Mouse (Mus musculus) heart, postnatal 0 days (tissue): ENCODE results near the gene Snrnp48. TPM values are rescaled to one million over a fixed set of nuclear protein-coding genes. Genes with fewer than 3 reads are reported as not detected.

ENCODE experiments used
- ATAC-seq: fragments of 200-750 bp; cut with Nextera tagmentation; 2 replicates; pipeline ENCODE4 v1.8.0; 2017; ENCODE audit warnings: low read depth, moderate number of reproducible peaks, moderate library complexity; ENCODE audit not compliant: insufficient read depth
- DNase-seq: peaks from one replicate; pipeline ENCODE4 v3.0.0-alpha.2; 2016; ENCODE audit warnings: low spot score
- H3K27ac ChIP-seq: fragments of 300-500 bp; sonication (generic); 2 replicates; pipeline ENCODE4 v1.5.1; 2014; ENCODE audit warnings: low read depth, mild to moderate bottlenecking
- H3K27me3 ChIP-seq: fragments of 300-500 bp; sonication (generic); 2 replicates; pipeline ENCODE4 v1.6.1; 2014; ENCODE audit warnings: low read length, mixed read lengths; ENCODE audit not compliant: control insufficient read depth, insufficient read depth
- H3K36me3 ChIP-seq: fragments of 300-500 bp; sonication (generic); replicated peaks from 2 replicates; pipeline ENCODE4 v1.6.1; 2014; ENCODE audit warnings: low read length, mixed read lengths; ENCODE audit not compliant: control insufficient read depth, insufficient read depth
- H3K4me1 ChIP-seq: fragments of 300-500 bp; sonication (generic); 2 replicates; pipeline ENCODE4 v1.6.1; 2014; ENCODE audit warnings: antibody characterized with exemption; ENCODE audit not compliant: control insufficient read depth, insufficient read depth
- H3K4me2 ChIP-seq: fragments of 300-500 bp; sonication (generic); 2 replicates; pipeline ENCODE4 v1.6.1; 2014; ENCODE audit warnings: low read depth, mild to moderate bottlenecking, low read length, moderate library complexity
- H3K4me3 ChIP-seq: fragments of 300-500 bp; sonication (generic); 2 replicates; pipeline ENCODE4 v1.5.1; 2014; ENCODE audit warnings: low read depth, low read length
- H3K9ac ChIP-seq: fragments of 300-500 bp; sonication (generic); replicated peaks from 2 replicates; pipeline ENCODE4 v1.6.1; 2014; ENCODE audit warnings: low read depth, low read length, mixed read lengths
- H3K9me3 ChIP-seq: fragments of 300-500 bp; sonication (generic); replicated peaks from 2 replicates; pipeline ENCODE4 v1.6.1; 2016; ENCODE audit warnings: low read length; ENCODE audit not compliant: control insufficient read depth
- CTCF ChIP-seq: IDR thresholded peaks from 2 replicates; pipeline ENCODE4 v1.5.1; 2016; ENCODE audit warnings: antibody characterized with exemption, control low read depth, low read depth
- EP300 ChIP-seq: IDR thresholded peaks from 2 replicates; pipeline ENCODE4 v1.6.1; 2016; ENCODE audit warnings: antibody characterized with exemption, low read depth
- WGBS: fragments of 180-500 bp; shearing (Covaris S2); extraction: QIAGEN DNeasy Blood & Tissue Kit; methylation state at CpG from one replicate; pipeline ENCODE4 v1.1.7; 2014; 5-methylcytosine and 5-hydroxymethylcytosine counted together
- polyA plus RNA-seq: library from polyadenylated mRNA; unstranded; fragments of >200 nt; fragmentation: Nextera tagmentation; extraction: Ambion mirVana; gene quantifications from 2 replicates; pipeline ENCODE4 v1.2.1, GENCODE M21; 2015
- total RNA-seq: library from RNA; depleted of rRNA; stranded (reverse); fragments of >200 nt; gene quantifications from 2 replicates; pipeline ENCODE4 v1.2.3, GENCODE M21; 2014; ENCODE audit warnings: low replicate concordance; rRNA removed

The Snrnp48 gene
- total RNA-seq (8.3 and 8.9 TPM in 2 replicates), polyA plus RNA-seq (15.0 and 18.9 TPM in 2 replicates)

DNA sequence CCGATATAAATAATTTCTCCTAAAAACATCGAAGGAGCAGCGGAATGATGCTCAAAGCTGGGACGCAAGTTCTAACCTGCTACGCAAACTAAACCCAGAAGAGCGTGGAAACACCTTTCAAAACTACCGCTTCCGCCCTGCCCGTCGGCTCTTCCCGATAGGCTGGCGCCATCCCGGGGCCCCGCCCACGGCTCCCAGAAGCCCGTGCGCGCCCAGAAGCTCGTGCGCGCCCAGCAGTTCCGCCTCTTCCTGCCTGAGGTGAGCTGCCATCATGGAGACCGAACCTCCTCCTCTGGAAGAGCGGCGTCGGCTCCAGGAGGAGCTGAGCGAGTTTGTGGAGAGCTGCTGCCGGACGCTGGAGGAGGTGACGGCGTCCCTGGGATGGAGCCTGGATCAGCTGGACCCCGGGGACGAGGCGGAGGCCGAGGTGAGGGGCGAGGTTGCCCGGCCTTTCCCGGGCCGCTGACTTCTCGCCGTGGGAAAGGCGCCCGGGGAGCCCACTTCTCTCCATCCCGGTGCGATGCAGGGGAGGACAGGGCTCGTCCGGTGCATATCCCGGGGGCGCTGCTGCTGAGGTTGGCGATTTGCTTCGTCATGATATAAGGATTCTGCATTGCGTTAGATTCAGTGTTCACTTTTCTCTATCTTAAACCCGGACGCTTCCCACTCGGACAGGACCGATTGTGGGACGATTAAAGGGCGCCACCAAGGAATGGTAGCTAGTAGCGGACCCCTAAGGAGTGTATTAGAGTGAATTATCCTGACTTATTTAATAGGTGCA, at the start of gene Snrnp48:
Gene Snrnp48, plus strand, starts transcription at position 237 of the 781 bp plus-strand sequence.
- no peak for TF ChIP-seq EP300
- no peak for TF ChIP-seq CTCF
- peak; percentile 94 for DNase-seq
- peak; percentile 98 for ATAC-seq
- peaks cover 16% of the 10 kb centered on the region for H3K4me1 ChIP-seq
- no peaks in the 10 kb centered on the region for H3K27me3 ChIP-seq
- peak within 1 kb of the TSS; percentile 77 for H3K4me2 ChIP-seq
- WGBS: under 1% methylated on average over 59 of the region's 59 CpGs
- peak within 1 kb of the TSS; percentile 69 for H3K4me3 ChIP-seq
- peak within 1 kb of the TSS; percentile 68 for H3K27ac ChIP-seq
- peaks cover 4% of the 10 kb centered on the region; the same call in 1 of the 2 replicates for H3K36me3 ChIP-seq
- no peaks in the 10 kb centered on the region for H3K9me3 ChIP-seq
- peak within 1 kb of the TSS; percentile 70 for H3K9ac ChIP-seq

DNA sequence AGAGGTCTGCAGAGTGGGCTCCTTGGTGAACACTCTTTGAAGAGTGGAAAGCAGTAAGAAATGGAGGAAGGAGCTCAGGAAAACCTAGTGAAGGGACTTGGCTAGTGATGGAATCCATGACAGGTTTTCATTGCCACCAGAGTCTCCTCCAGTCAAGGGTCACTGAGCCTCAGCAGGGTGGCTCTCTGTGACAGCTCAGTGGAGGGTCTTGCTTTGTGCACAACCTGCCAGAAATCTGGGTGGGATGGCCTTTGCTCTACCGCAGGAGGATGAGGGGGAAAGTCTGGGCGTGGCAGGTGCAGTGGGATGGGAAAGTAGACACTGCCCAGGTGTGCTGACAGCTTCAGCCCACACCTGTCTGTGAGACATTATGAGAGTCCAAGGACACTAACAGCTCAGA, 49.2 kb upstream of the Snrnp48 start:
- Histone ChIP-seq H3K9me3 (no peaks in the 10 kb centered on the region), H3K4me2 (peak overlapping the region; percentile 73), H3K9ac (no peak overlapping the region), H3K4me1 (peaks cover 24% of the 10 kb centered on the region), H3K36me3 (no peaks in the 10 kb centered on the region), H3K4me3 (no peak overlapping the region), H3K27ac (0 out of 2 replicates have a peak overlapping the region, but pooled peaks have one; percentile 38), H3K27me3 (no peaks in the 10 kb centered on the region)
- TF ChIP-seq EP300 (no peak), CTCF (no peak)
- DNase-seq (no peak), ATAC-seq (no peak)
- WGBS: 26% methylated on average over 2 of the region's 2 CpGs

DNA sequence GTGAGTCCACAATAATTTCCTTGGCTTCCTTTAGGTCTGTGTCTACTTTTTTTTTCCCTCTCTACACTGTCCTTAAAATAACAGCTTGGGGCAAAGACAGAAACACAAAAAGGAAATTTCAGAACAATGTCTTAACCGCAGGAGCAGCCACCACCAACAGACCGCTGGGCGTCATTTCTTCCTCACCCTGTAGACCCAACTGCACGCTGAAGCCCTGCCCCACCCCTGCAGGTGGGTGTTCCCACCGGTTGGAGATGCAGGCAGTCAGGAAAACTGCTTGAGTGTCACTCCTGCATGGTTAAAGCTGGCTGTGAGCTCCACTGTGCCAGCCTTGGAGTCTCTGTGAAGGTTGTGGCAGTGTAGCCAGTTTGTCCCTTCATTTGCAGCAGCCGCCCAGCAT, 47.1 kb upstream of the Snrnp48 start:
- Histone ChIP-seq H3K4me2 (no peak overlapping the region), H3K36me3 (no peaks in the 10 kb centered on the region), H3K9ac (peak overlapping the region; percentile 26; the same call in 1 of the 2 replicates), H3K4me1 (peaks cover 28% of the 10 kb centered on the region), H3K27ac (peak overlapping the region; percentile 48; the same call in 1 of the 2 replicates), H3K9me3 (no peaks in the 10 kb centered on the region), H3K27me3 (no peaks in the 10 kb centered on the region), H3K4me3 (no peak overlapping the region)
- ATAC-seq (no peak), DNase-seq (no peak)
- TF ChIP-seq CTCF (no peak), EP300 (no peak)
- 25% methylated on average over 6 of the region's 6 CpGs for WGBS

DNA sequence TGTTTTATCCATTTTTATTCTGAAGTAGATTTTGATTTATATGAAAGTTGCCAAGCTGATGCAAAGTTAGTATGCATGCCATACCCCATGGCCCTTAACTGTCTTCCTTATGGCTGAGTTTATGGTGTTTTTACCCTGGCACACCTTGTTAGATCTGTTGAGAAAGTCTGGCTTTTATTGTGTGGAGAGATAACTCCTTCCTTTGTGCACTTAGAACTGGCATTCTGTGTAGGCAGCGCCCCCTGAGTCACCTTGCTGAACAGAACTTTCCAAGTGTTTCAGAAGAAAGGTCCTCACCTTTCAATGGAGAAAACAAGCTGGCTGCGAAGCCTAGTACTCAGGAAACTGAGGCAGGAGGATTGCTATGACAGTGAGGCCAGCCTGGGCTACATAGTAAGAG, 42.7 kb upstream of the Snrnp48 start:
- 60% methylated on average over 2 of the region's 2 CpGs for WGBS
- peaks cover 35% of the 10 kb centered on the region for H3K4me1 ChIP-seq
- H3K9ac ChIP-seq: no peak overlapping the region
- H3K27me3 ChIP-seq: no peaks in the 10 kb centered on the region
- no peaks in the 10 kb centered on the region for H3K9me3 ChIP-seq
- peak overlapping the region; percentile 93 for H3K27ac ChIP-seq
- DNase-seq (no peak), ATAC-seq (no peak)
- TF ChIP-seq CTCF: no peak; the same call in 1 of the 2 replicates
- TF ChIP-seq EP300: no peak
- H3K4me2 ChIP-seq: no peak overlapping the region; the same call in 1 of the 2 replicates
- H3K36me3 ChIP-seq: peaks cover 17% of the 10 kb centered on the region; the same call in 1 of the 2 replicates
- no peak overlapping the region for H3K4me3 ChIP-seq

DNA sequence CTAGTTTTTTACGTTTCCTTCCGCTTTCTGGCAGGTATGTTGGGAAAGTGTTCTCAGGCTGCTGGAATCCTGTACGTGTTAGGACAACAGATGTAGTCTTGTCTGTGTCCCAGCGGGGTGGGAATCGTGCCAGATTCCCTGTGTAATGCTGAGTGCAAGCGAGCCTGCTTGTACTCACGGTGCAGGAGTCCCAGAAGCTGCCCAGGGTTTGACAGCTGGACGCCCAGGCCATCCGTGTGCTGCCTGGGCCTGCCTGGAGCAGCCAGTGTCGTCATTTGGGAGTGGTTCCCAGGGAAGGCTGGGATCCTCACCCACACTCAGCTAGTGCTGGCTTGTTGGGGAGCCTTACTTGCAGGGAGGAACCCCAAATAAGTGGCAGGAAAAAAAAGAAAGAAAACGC, 42.1 kb upstream of the Snrnp48 start:
- H3K27ac ChIP-seq: peak overlapping the region; percentile 93
- DNase-seq (peak; percentile 92), ATAC-seq (peak; percentile 94)
- H3K27me3 ChIP-seq: no peaks in the 10 kb centered on the region
- WGBS: 8% methylated on average over 11 of the region's 11 CpGs
- H3K36me3 ChIP-seq: peaks cover 23% of the 10 kb centered on the region
- H3K9me3 ChIP-seq: no peaks in the 10 kb centered on the region
- peak overlapping the region; percentile 30 for H3K4me2 ChIP-seq
- H3K4me3 ChIP-seq: no peak overlapping the region
- H3K9ac ChIP-seq: peak overlapping the region; percentile 33
- TF ChIP-seq CTCF (no peak), EP300 (0 out of 2 replicates have a peak, but pooled peaks have one; percentile 38)
- peaks cover 31% of the 10 kb centered on the region for H3K4me1 ChIP-seq
